Comparison of ENCODE assay signal across 21 mouse cellular contexts in genomic region chr4:34579215-34579614, GRCm38 (mm10). TPM values are rescaled to one million over a fixed set of nuclear protein-coding genes. Genes with fewer than 3 reads are reported as not detected.
DNase-seq lines count a peak whose midpoint lies in the region; ATAC-seq and TF ChIP-seq lines count a peak whose summit lies in the region.
"Had no signal": no experiment of that assay in that cellular context is flagged by ENCODE, and none has a peak within 500 bp of the region (broad histone marks: within the 10 kb centered on the region; RNA-seq: fewer than 3 reads in every experiment).

No protein-coding gene starts in this region.

- no peak for TF ChIP-seq CTCF in gastrocnemius, adult 2 months (IDR thresholded peaks at IDR 0.05)
- TF ChIP-seq CTCF in lung, postnatal 0 days (IDR thresholded peaks at IDR 0.05), result peak; percentile 14; the same call in 1 of the 2 replicates

- no peak for TF ChIP-seq EP300 in lung, postnatal 0 days (IDR thresholded peaks at IDR 0.05)

- intact Hi-C loops in gastrocnemius, adult 2 months (cut with DNase I), result no loop called here

- ATAC-seq in heart, embryonic 15.5 days (replicated peaks; ENCODE audit: insufficient number of reproducible peaks, insufficient read depth, low FRiP score, low read depth), result no peak
- ATAC-seq in lung, postnatal 0 days, result no peak
- ATAC-seq in forebrain, embryonic 14.5 days, result no peak
- ATAC-seq: CD4-positive, CD25-positive, alpha-beta regulatory T cell, adult 4 months; forebrain, embryonic 13.5 days; hindbrain, postnatal 0 days; intestine, embryonic 15.5 days had no signal

- 28% methylated on average over 1 of the region's 1 CpGs for WGBS in heart, embryonic 15.5 days
- WGBS in lung, postnatal 0 days, result 88% methylated on average over 1 of the region's 1 CpGs
- WGBS in forebrain, embryonic 14.5 days, result 93% methylated on average over 1 of the region's 1 CpGs

- peaks cover 85% of the 10 kb centered on the region for H3K36me3 ChIP-seq in heart, embryonic 15.5 days
- peaks cover 39% of the 10 kb centered on the region for H3K36me3 ChIP-seq in lung, postnatal 0 days (ENCODE audit: insufficient read depth, low read length)
- H3K36me3 ChIP-seq in forebrain, embryonic 14.5 days (ENCODE audit: control insufficient read depth, insufficient read depth, low read length), result peaks cover 86% of the 10 kb centered on the region

- DNase-seq in gastrocnemius, adult 2 months, result no peak
- DNase-seq in gastrocnemius, postnatal 25 days, result no peak
- DNase-seq in heart, adult 18-20 months, result no peak
- no peak for DNase-seq in lung, postnatal 0 days (ENCODE audit: low spot score)
- no peak for DNase-seq in lung, postnatal 25 days (ENCODE audit: low spot score)
- no peak for DNase-seq in forebrain, embryonic 14.5 days (ENCODE audit: low spot score)
- DNase-seq: adrenal gland, adult 8-10 months; adrenal gland, postnatal 36 days; B cell, adult 2 months; cerebellum, adult 2 months; cerebellum, postnatal 10 days; gastrocnemius, postnatal 10 days; kidney, adult 18-20 months had no signal

- H3K9ac ChIP-seq in heart, embryonic 15.5 days, result no peak overlapping the region
- H3K9ac ChIP-seq in lung, postnatal 0 days (replicated peaks; ENCODE audit: low read depth), result no peak overlapping the region
- no peak overlapping the region for H3K9ac ChIP-seq in forebrain, embryonic 14.5 days (ENCODE audit: low read length)
- H3K9ac ChIP-seq: forebrain, embryonic 13.5 days; hindbrain, embryonic 13.5 days; intestine, embryonic 15.5 days had no signal

- peak overlapping the region; percentile 48; the same call in 1 of the 2 replicates for H3K27ac ChIP-seq in gastrocnemius, adult 2 months
- peak overlapping the region; percentile 29; the same call in 1 of the 2 replicates for H3K27ac ChIP-seq in heart, embryonic 15.5 days
- H3K27ac ChIP-seq in lung, postnatal 0 days (ENCODE audit: low read length), result no peak overlapping the region
- no peak overlapping the region for H3K27ac ChIP-seq in forebrain, embryonic 14.5 days (ENCODE audit: low read depth, low read length)
- H3K27ac ChIP-seq: embryonic facial prominence, embryonic 10.5 days; forebrain, embryonic 13.5 days; heart, embryonic 10.5 days; hindbrain, embryonic 13.5 days; hindbrain, postnatal 0 days; intestine, embryonic 15.5 days had no signal

- H3K4me2 ChIP-seq in heart, embryonic 15.5 days, result no peak overlapping the region
- no peak overlapping the region for H3K4me2 ChIP-seq in lung, postnatal 0 days (replicated peaks; ENCODE audit: low read depth, low read length)
- H3K4me2 ChIP-seq in forebrain, embryonic 14.5 days (ENCODE audit: low read length), result no peak overlapping the region
- H3K4me2 ChIP-seq: forebrain, embryonic 13.5 days; hindbrain, embryonic 13.5 days; intestine, embryonic 15.5 days had no signal

- peaks cover 12% of the 10 kb centered on the region for H3K4me1 ChIP-seq in heart, embryonic 15.5 days (replicated peaks)
- H3K4me1 ChIP-seq in lung, postnatal 0 days (ENCODE audit: insufficient read depth, low read depth, low read length), result no peaks in the 10 kb centered on the region
- H3K4me1 ChIP-seq in forebrain, embryonic 14.5 days (ENCODE audit: control insufficient read depth, insufficient read depth, low read length), result no peaks in the 10 kb centered on the region
- H3K4me1 ChIP-seq: embryonic facial prominence, embryonic 10.5 days; forebrain, embryonic 13.5 days; intestine, embryonic 15.5 days had no signal

- no peak overlapping the region for H3K4me3 ChIP-seq in gastrocnemius, adult 2 months
- no peak overlapping the region for H3K4me3 ChIP-seq in heart, embryonic 15.5 days
- no peak overlapping the region for H3K4me3 ChIP-seq in lung, postnatal 0 days (ENCODE audit: low read depth, low read length)
- no peak overlapping the region for H3K4me3 ChIP-seq in forebrain, embryonic 14.5 days (ENCODE audit: low read depth, low read length)
- H3K4me3 ChIP-seq: embryonic facial prominence, embryonic 10.5 days; forebrain, embryonic 13.5 days; heart, embryonic 10.5 days; hindbrain, embryonic 13.5 days; intestine, embryonic 15.5 days had no signal

- no peaks in the 10 kb centered on the region for H3K27me3 ChIP-seq in heart, embryonic 15.5 days
- H3K27me3 ChIP-seq in lung, postnatal 0 days (replicated peaks; ENCODE audit: insufficient read depth, low read length), result no peaks in the 10 kb centered on the region
- H3K27me3 ChIP-seq in forebrain, embryonic 14.5 days (replicated peaks; ENCODE audit: control insufficient read depth, insufficient read depth, low read length), result no peaks in the 10 kb centered on the region
- H3K27me3 ChIP-seq: forebrain, embryonic 13.5 days; hindbrain, embryonic 13.5 days; intestine, embryonic 15.5 days had no signal

- no peaks in the 10 kb centered on the region for H3K9me3 ChIP-seq in heart, embryonic 15.5 days (replicated peaks)
- H3K9me3 ChIP-seq in lung, postnatal 0 days (ENCODE audit: low read length), result no peaks in the 10 kb centered on the region
- no peaks in the 10 kb centered on the region for H3K9me3 ChIP-seq in forebrain, embryonic 14.5 days (replicated peaks; ENCODE audit: control insufficient read depth, low read length)
- H3K9me3 ChIP-seq: embryonic facial prominence, embryonic 10.5 days; forebrain, embryonic 13.5 days; heart, embryonic 10.5 days; hindbrain, embryonic 13.5 days; intestine, embryonic 15.5 days had no signal

RNA-seq across cellular contexts. Expression of gene Akirin2, which starts 28.5 kb away (rescaled TPM):
- total RNA-seq in gastrocnemius, adult 2 months (2021), result 10 to 100 TPM; 42.9 to 60.6 TPM
- 10 to 100 TPM; 36.7 to 45.4 TPM for total RNA-seq in gastrocnemius, postnatal 25 days (2021)
- polyA plus RNA-seq in heart, embryonic 15.5 days (2015; fragmentation: Nextera tagmentation; extraction: Ambion mirVana), result 41.4 and 44.8 TPM in 2 replicates
- total RNA-seq in heart, adult 18-20 months (2021), result 10 to 100 TPM; 56.7 to 62.5 TPM
- 45.5 and 46.2 TPM in 2 replicates for polyA plus RNA-seq in lung, postnatal 0 days (2015; fragmentation: Nextera tagmentation; extraction: Ambion mirVana)
- 55.9 and 67.5 TPM in 2 replicates for polyA plus RNA-seq in forebrain, embryonic 14.5 days (2014; fragmentation: Nextera tagmentation; extraction: Ambion mirVana)

RNA-seq across cellular contexts. Expression of gene Orc3, which starts 35.5 kb away (rescaled TPM):
- total RNA-seq in gastrocnemius, adult 2 months (2021), result 10 to 100 TPM; 38.2 to 38.9 TPM
- total RNA-seq in gastrocnemius, postnatal 25 days (2021), result 10 to 100 TPM; 29.4 to 35.2 TPM
- 58.0 and 63.8 TPM in 2 replicates for polyA plus RNA-seq in heart, embryonic 15.5 days (2015; fragmentation: Nextera tagmentation; extraction: Ambion mirVana)
- 10 to 100 TPM; 31.5 to 33.9 TPM for total RNA-seq in heart, adult 18-20 months (2021)
- 40.9 and 42.4 TPM in 2 replicates for polyA plus RNA-seq in lung, postnatal 0 days (2015; fragmentation: Nextera tagmentation; extraction: Ambion mirVana)
- 103 and 115 TPM in 2 replicates for polyA plus RNA-seq in forebrain, embryonic 14.5 days (2014; fragmentation: Nextera tagmentation; extraction: Ambion mirVana)

RNA-seq across cellular contexts. Expression of gene Rars2, which starts 35.5 kb away (rescaled TPM):
- 10 to 100 TPM; 18.2 to 22.1 TPM for total RNA-seq in gastrocnemius, adult 2 months (2021)
- total RNA-seq in gastrocnemius, postnatal 25 days (2021), result 10 to 100 TPM; 14.9 to 16.5 TPM
- 45.4 and 49.0 TPM in 2 replicates for polyA plus RNA-seq in heart, embryonic 15.5 days (2015; fragmentation: Nextera tagmentation; extraction: Ambion mirVana)
- 10 to 100 TPM; 22.5 to 25.4 TPM for total RNA-seq in heart, adult 18-20 months (2021)
- 31.9 and 33.8 TPM in 2 replicates for polyA plus RNA-seq in lung, postnatal 0 days (2015; fragmentation: Nextera tagmentation; extraction: Ambion mirVana)
- polyA plus RNA-seq in forebrain, embryonic 14.5 days (2014; fragmentation: Nextera tagmentation; extraction: Ambion mirVana), result 54.2 and 54.4 TPM in 2 replicates

Comparison
In these comparisons a context has a peak if more than half of its experiments do, and no peak if none do; other contexts are left out.
1. H3K27ac ChIP-seq: peak in gastrocnemius, adult 2 months (single experiment) and heart, embryonic 15.5 days (single experiment); none in lung, postnatal 0 days (single experiment) and forebrain, embryonic 14.5 days (single experiment).